8 mouse cellular contexts compared by ENCODE assay signal in genomic region chr10:5161394-5161872, GRCm38 (mm10).
A peak's percentile ranks its signal among the peaks of the same experiment; 100 is the strongest.
DNase-seq lines count a peak whose midpoint lies in the region; ATAC-seq and TF ChIP-seq lines count a peak whose summit lies in the region.

No protein-coding gene starts in this region.

- H3K4me2 ChIP-seq in midbrain, embryonic 12.5 days (replicated peaks), result no peak overlapping the region

- peak; percentile 41; the same call in 1 of the 2 replicates for TF ChIP-seq CTCF in brain, embryonic 14.5 days (IDR thresholded peaks at IDR 0.05; ENCODE audit: borderline replicate concordance, extremely low read depth, insufficient read depth, insufficient read length)

- no peaks in the 10 kb centered on the region for H3K36me3 ChIP-seq in midbrain, embryonic 12.5 days

- H3K9ac ChIP-seq in midbrain, embryonic 12.5 days (replicated peaks), result no peak overlapping the region

- WGBS in midbrain, embryonic 12.5 days, result 63% methylated on average over 12 of the region's 12 CpGs

- TF ChIP-seq POLR2A in brain, embryonic 14.5 days (IDR thresholded peaks at IDR 0.05; ENCODE audit: borderline replicate concordance, extremely low read depth, insufficient read depth, insufficient read length, poor library complexity, severe bottlenecking), result no peak

- no peaks in the 10 kb centered on the region for H3K9me3 ChIP-seq in midbrain, embryonic 12.5 days

- no peak overlapping the region for H3K27ac ChIP-seq in midbrain, embryonic 12.5 days (replicated peaks)

- no peaks in the 10 kb centered on the region for H3K27me3 ChIP-seq in midbrain, embryonic 12.5 days

- peak; percentile 71 for DNase-seq in gastrocnemius, adult 18-20 months (ENCODE audit: low spot score)
- DNase-seq in gastrocnemius, adult 8-10 months (ENCODE audit: low spot score in 2 of 2), result no peak
- DNase-seq in brain, embryonic 14.5 days (ENCODE audit: low read depth), result peak; percentile 78
- peak; percentile 66 to 74 for DNase-seq in kidney, postnatal 4 days
- peak; percentile 16 for DNase-seq in telencephalon, adult 2 months (ENCODE audit: low read depth, low spot score)

- no peak overlapping the region for H3K4me3 ChIP-seq in midbrain, embryonic 12.5 days

- ATAC-seq in CD4-positive, CD25-positive, alpha-beta regulatory T cell, adult 4 months, result peak; percentile 60
- peak; percentile 77 for ATAC-seq in granulocyte monocyte progenitor cell, adult 5-6 weeks (replicated peaks; ENCODE audit: poor library complexity, severe bottlenecking)
- peak; percentile 16; the same call in 1 of the 2 replicates for ATAC-seq in midbrain, embryonic 12.5 days (ENCODE audit: low FRiP score, low read depth)

- no peaks in the 10 kb centered on the region for H3K4me1 ChIP-seq in midbrain, embryonic 12.5 days

Comparison
In these comparisons a context has a peak if more than half of its experiments do, and no peak if none do; other contexts are left out.
1. DNase-seq: peak in gastrocnemius, adult 18-20 months (single experiment), brain, embryonic 14.5 days (single experiment), kidney, postnatal 4 days (2 of 2) and telencephalon, adult 2 months (single experiment); none in gastrocnemius, adult 8-10 months (0 of 2).
2. ATAC-seq: peak in every context shown above with its lines; median percentile 77 in granulocyte monocyte progenitor cell, adult 5-6 weeks; 60 in CD4-positive, CD25-positive, alpha-beta regulatory T cell, adult 4 months; 16 in midbrain, embryonic 12.5 days.